Mouse (Mus musculus): ENCODE data around the gene Akain1.

Akain1 gene

GRCm38 (mm10) chr17:69487116-69487515 is 48.0 kb downstream of the Akain1 start:
- peak; percentile 64 for DNase-seq

GRCm38 (mm10) chr17:69487884-69488283 is 48.8 kb downstream of the Akain1 start:
- no peak for DNase-seq

- peak; percentile 54 for DNase-seq
These were observed 49.7 kb downstream of the Akain1 start for GRCm38 (mm10) chr17:69488826-69489225.

- DNase-seq, result peak; percentile 55
These were observed 53.2 kb downstream of the Akain1 start for GRCm38 (mm10) chr17:69492368-69492767.

GRCm38 (mm10) chr17:69495531-69495930 is 56.4 kb downstream of the Akain1 start:
- peak; percentile 61 for DNase-seq

GRCm38 (mm10) chr17:69496125-69496524 is 57.0 kb downstream of the Akain1 start:
- DNase-seq, result peak; percentile 61

- DNase-seq, result no peak
These were observed 58.2 kb downstream of the Akain1 start for GRCm38 (mm10) chr17:69497315-69497714.

GRCm38 (mm10) chr17:69498913-69499312 is 59.8 kb downstream of the Akain1 start:
- DNase-seq, result peak; percentile 73

- DNase-seq, result peak; percentile 46
These were observed 60.3 kb downstream of the Akain1 start for GRCm38 (mm10) chr17:69499441-69499840.

- DNase-seq, result no peak
These were observed 66.9 kb downstream of the Akain1 start for GRCm38 (mm10) chr17:69506070-69506469.

GRCm38 (mm10) chr17:69516344-69516907 is 77.3 kb downstream of the Akain1 start:
- no peak for DNase-seq

- no peak for DNase-seq
These were observed 92.3 kb downstream of the Akain1 start for GRCm38 (mm10) chr17:69531472-69531871.

All from heart, adult 11 months (tissue).